Mouse (Mus musculus): Measurements from ENCODE around the gene Cacna1a. TPM values are rescaled to one million over a fixed set of nuclear protein-coding genes. Genes with fewer than 3 reads are reported as not detected.

Gene Cacna1a
- 1 to 10 TPM; 3.9 to 9.6 TPM for total RNA-seq (2021)
- long read RNA-seq, experiment 1, partial matches to known transcripts: 0 of 1 reads
- long read RNA-seq, experiment 1, other reads (novel, unspliced or antisense): 1 of 1 reads
- long read RNA-seq, experiment 2, partial matches to known transcripts: 0 of 3 reads
- long read RNA-seq, experiment 2, other reads (novel, unspliced or antisense): 2 of 3 reads

DNA sequence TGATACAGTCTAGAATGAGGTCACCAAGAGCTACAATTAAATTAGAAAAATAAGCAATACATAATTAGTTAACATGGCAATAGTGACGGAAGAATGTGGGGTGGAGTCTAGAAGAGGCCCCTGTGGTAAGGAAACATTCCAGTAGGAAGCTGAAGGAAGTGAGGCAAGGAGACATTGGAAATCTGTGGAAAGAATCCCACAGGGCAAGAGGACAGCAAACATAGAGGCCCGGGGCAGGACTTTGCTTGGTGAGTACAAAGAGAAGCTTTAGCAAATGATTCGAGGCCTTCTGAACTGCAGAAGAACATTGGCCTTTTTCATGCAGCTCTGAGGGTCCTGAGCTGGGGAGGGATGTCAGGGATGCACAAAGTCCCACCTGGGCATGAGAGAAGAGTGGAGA, at the start of gene Cacna1a:
Cacna1a (plus strand) TSS at position 166 of the 400 bp plus-strand sequence.
- DNase-seq (ENCODE audit: low spot score in 2 of 2): no peak

DNA sequence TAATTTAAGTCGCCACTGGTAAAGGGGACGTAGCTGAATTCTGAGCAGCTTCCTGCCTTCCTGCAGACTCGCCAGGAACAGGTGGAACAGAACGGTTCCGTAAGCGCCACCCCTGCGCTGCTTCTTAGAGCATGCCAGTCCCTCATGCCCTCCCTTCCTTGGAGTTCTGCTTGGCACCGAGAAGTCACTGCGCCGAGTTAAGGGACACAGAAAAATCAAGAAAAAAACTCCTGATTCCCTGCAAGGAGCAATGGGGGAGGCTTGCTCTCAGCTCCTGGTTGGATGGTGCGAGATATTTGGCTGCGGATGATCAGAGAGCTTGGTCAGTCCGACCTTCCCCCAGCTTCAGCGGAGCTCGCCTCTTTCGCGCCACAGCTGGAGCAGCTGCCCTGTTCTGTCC, 49.7 kb upstream of the Cacna1a start:
- no peak for DNase-seq (ENCODE audit: low spot score in 2 of 2)

GRCm38 (mm10) chr8:84339320-84339719, 48.9 kb upstream of the Cacna1a start:
- DNase-seq (ENCODE audit: low spot score in 2 of 2): no peak

DNA sequence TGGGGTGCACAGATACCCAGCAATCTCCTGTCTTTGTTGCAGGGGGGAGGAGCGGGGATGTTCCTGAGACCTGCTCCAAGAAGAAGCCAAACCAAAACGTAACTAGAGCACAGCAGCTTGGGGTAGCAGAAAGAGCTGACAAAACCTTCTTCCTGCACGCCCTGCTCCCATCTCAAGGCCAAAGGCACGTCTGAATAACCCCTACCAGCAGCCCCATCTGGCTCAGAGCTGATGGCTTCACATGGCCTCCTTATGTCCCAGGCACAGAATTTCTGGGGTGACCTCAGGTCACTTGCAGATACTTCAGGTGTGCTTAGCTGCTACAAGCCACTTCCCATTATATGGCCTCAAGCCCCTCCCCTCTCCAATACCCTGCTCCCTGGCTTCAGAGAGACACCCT, 48.4 kb upstream of the Cacna1a start:
- no peak for DNase-seq (ENCODE audit: low spot score in 2 of 2)

GRCm38 (mm10) chr8:84340671-84341070, 47.6 kb upstream of the Cacna1a start:
- DNase-seq (ENCODE audit: low spot score in 2 of 2): peak in 1 of 2 experiments; percentile 16

- no peak for DNase-seq (ENCODE audit: low spot score in 2 of 2)
Observed at GRCm38 (mm10) chr8:84345493-84345892, 42.7 kb upstream of the Cacna1a start.

DNA sequence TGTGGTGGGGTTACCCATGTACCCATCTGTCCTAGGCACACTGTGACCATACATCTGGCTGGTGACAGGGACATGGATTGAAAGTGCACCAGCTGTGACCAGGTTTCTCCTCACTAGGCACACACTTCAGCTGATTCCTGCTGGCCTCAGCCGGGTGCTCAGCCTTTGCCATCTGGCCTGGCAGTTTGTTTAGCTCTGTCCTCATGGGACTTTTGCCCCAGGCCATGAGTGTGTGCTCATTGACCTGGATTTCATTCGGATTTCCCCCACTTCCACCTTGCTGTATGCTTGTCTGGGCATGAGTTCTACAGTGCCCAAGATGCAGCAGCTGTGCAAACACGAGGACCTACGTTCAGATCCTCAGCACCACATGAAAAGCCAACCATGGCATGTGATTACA, 41.8 kb upstream of the Cacna1a start:
- DNase-seq (ENCODE audit: low spot score in 2 of 2): no peak

DNA sequence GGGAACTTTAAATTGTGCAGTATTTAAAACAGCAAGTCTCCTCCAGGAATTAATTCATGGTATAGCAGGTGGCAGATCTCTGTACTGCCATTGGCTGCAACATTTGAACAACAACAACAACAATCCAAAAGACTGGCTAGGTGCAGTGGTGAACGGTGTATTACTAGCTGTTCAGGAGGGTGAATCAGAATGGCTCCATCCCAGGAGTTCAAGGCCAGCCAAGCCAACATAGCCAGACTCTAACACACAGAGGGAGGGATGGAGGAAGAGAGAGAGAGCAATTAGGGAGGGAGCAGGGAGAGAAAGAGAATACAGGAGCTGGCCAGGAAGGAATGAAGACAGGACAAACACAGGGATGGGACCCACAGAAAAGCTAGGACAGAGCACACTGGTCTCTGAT, 38.7 kb upstream of the Cacna1a start:
- no peak for DNase-seq (ENCODE audit: low spot score in 2 of 2)

DNA sequence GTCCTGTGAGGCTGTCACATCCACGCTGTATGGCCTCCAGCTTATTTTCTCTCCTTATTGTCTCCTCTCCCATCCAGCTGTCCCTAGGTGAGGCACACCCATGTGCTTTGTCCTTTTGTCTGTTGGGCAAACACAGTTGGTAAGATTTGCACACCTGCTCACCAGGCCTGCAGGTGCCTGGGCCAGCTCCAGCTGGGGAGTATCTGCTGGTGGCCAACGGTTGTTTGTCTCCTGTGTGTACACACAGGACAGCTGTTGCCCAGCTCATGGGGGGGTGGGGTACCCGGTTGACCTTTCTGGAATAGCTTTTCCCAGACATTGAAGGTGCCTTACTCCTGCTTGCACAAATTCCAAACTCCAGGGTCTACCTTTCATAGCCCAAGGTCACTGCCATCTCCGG, 37.3 kb upstream of the Cacna1a start:
- DNase-seq (ENCODE audit: low spot score in 2 of 2): no peak

DNA sequence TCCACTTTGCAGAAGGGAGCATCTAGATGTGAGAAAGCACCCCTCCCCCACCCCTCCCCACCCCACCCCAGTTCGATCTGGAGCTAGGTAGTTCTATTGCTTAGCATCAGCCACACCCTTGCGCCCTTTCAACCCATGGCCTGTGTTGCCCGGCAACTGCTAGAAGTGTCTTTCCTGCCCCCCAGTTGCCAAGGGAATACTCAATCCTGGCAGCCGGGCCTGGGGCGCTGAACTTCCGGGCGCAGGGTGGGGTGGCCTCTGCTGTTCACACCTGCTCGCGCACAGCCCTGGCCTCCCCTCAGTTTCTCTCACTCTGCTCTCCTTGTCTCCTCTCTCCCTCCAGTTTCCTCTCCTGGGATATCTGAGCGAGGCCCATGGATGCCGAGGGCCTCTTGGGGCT, 31.8 kb upstream of the Cacna1a start:
- no peak for DNase-seq (ENCODE audit: low spot score in 2 of 2)

DNA sequence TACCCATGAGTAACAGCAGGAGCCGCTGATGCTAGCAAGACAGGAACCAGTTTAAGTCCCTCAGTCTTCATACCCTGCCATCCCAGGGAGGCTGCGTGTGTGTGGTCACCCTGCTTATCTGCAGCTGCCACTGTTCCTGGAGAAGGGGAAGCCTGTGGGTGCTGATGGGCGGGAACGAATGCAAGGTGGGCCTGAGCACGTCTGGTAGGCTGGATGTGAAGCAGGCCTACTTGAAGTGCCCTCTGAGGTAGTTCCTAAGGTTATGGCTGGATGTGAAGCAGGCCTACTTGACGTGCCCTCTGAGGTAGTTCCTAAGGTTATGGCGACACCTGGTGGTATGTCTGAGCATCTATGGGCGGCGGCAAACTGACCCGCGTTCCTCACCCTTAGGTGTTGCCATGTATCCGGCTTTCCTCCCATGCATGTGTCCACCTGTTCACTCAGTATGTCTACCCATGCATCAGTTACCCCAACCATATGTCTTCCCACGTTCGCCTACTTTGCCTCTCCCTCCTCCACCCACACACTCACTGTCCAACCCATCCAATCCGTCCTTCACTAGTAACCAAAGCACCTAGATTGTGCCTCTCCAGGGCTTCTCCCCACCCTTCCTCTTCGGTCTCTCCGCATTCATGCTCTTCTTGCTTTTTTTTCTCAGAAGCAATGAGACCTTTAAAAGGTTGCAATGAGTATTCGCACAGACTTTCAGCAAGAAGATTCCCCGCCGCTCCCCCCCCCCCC, 30.4 kb upstream of the Cacna1a start:
- peak; percentile 72 to 79 for DNase-seq (ENCODE audit: low spot score in 2 of 2)

GRCm38 (mm10) chr8:84363428-84364134, 24.7 kb upstream of the Cacna1a start:
- peak; percentile 81 to 84 for DNase-seq (ENCODE audit: low spot score in 2 of 2)

- no peak for DNase-seq (ENCODE audit: low spot score in 2 of 2)
Observed at GRCm38 (mm10) chr8:84365197-84365596, 23.0 kb upstream of the Cacna1a start.

- no peak for DNase-seq (ENCODE audit: low spot score in 2 of 2)
Observed at GRCm38 (mm10) chr8:84370972-84371371, 17.3 kb upstream of the Cacna1a start.

GRCm38 (mm10) chr8:84375038-84375437, 13.2 kb upstream of the Cacna1a start:
- no peak for DNase-seq (ENCODE audit: low spot score in 2 of 2)

DNA sequence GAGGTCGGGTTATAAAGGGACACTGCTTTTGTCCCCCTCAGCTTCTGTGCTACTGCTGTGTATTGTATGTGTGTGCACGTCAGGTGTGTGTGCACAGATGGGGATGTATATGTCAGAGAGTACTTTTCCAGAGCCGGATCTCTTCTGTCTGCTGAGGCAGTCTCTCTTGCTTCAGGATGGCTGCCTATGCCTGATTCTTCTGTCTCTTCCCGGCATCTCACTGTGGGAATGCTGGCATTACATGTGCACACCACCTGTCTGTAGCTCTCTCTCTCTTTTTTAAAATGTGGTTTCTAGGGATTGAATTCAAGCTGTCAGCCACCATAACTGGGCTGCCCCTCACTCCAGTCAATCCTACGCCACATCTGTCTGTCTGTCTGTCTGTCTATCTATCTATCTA, 12.4 kb upstream of the Cacna1a start:
- no peak for DNase-seq (ENCODE audit: low spot score in 2 of 2)

- DNase-seq (ENCODE audit: low spot score in 2 of 2): no peak
Observed at GRCm38 (mm10) chr8:84376564-84376963, 11.7 kb upstream of the Cacna1a start.

DNA sequence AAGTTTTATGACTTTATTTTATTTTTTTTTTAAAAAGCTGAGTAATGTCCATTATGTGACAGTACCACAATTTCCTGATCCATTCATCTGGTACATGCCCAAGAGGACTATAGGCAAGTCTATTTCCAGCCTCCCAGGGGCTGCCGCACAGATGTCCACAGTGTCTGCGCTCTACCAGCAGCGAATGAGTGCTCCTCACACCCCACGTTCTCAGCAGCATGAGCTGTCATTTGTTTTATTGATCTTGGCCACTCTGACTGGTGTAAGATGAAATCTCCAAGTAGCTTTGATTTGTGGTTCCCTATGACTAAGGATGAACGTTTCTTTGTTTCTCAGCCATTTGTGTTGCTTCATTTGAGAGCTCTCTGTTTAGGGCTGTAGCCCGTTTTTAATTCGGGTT, 6.6 kb upstream of the Cacna1a start:
- no peak for DNase-seq (ENCODE audit: low spot score in 2 of 2)

DNA sequence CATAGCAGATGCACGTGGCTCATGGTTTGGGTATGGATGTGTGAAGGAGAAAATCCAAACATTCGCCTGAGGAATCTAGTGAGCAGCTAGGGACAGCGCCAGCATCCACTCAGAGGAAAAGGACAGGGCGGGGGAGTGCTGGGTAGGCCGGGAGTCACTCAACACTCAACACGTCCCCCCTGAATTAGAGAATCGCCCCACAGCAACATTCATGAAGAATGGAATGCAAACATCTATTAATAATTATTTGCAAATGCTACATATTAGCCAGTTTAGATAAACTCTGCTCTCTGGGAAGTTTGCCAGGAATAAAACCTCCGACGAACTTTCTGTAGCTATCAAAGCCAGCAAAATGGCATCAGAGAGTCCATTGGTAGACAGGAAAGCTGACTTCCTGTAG, 533 bp downstream of the Cacna1a start:
- DNase-seq (ENCODE audit: low spot score in 2 of 2): no peak

GRCm38 (mm10) chr8:84389173-84389572, 933 bp downstream of the Cacna1a start:
- no peak for DNase-seq (ENCODE audit: low spot score in 2 of 2)

DNA sequence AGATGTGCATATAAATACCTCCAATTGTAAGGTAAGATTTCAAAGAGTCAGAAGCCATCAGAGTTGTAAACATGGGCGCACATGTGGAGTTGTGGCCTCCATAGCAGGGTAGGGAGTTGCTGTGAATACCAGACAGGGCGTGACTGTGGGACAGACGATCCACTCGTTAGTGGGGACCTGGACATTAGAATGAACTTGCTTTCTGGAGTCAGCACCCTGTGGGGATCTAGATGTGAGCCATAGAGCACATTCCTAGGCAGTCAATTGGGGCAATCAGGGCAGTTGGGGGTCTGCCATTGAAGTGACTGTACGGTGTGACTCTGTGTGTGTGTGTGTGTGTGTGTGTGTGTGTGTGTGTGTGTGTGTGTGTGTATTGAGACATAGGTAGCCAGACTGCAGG, 3.4 kb downstream of the Cacna1a start:
- DNase-seq (ENCODE audit: low spot score in 2 of 2): no peak

DNA sequence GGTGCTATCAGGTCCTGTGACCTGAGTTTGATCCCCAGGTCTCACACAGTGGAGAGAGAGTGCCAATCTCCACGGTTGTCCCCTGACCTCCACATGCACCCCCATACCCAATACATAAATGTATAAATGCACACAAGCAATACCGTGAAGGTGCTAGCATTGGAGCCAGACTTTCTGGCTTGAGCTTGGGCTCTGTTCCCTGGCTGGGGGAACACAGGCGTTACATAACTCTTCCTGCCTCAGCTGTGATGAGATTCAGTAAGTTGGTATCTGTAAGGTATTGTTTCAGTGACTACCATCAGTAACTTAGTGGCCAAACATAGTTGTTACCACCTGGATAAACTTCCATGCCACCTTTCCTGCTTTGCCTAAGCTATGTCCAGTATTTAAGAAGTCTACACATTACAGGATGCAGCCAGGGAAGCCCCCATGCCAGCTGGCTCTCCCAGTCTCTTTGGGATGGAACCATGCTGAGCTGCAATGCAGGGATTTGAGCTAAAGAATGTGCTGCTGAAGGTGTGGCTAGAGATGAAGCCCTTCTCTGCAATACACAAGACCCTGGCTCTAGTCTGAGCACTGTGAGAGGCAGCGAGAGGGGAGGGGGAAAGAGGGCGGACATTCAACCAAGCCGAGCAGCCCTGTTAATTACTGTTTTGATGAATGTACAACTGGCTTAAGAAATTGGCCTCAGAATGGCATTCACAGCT, 7.7 kb downstream of the Cacna1a start:
- DNase-seq (ENCODE audit: low spot score in 2 of 2): no peak

All from adrenal gland, adult 18-20 months (tissue).